Mouse (Mus musculus) MEL (cell line): Measurements from ENCODE around the gene Prkcz. TPM values are rescaled to one million over a fixed set of nuclear protein-coding genes. Genes with fewer than 3 reads are reported as not detected.

Experiments
- DNase-seq: peaks from one replicate; pipeline ENCODE4 v3.0.0; 2011; ENCODE audit warnings: low read depth, low spot score
- H3K27ac ChIP-seq: 2 replicates; pipeline ENCODE4 v1.5.1; 2012; ENCODE audit warnings: low read depth, mild to moderate bottlenecking, control low read depth, low read length, moderate library complexity; ENCODE audit not compliant: control insufficient read depth
- H3K27me3 ChIP-seq, 2 experiments: fragments of 150-350 bp in 1 of 2; sonication (generic) in 1 of 2; 2 replicates each; pipeline ENCODE4 v1.6.1; 2012; ENCODE audit warnings: low read length in 2 of 2, mild to moderate bottlenecking in 2 of 2, improper control_type of control experiment in 1 of 2, moderate library complexity in 1 of 2; ENCODE audit not compliant: insufficient read depth in 2 of 2, control insufficient read depth in 1 of 2
- H3K36me3 ChIP-seq, 2 experiments: 2 replicates each; pipeline ENCODE4 v1.6.1; 2012 to 2014; ENCODE audit warnings: low read length in 2 of 2, improper control_type of control experiment in 1 of 2, inconsistent platforms in 1 of 2, mild to moderate bottlenecking in 1 of 2; ENCODE audit not compliant: insufficient read depth in 2 of 2, control insufficient read depth in 1 of 2
- H3K4me1 ChIP-seq, 2 experiments: fragments of 150-350 bp in 1 of 2; sonication (generic) in 1 of 2; 2 replicates each; pipeline ENCODE4 v1.6.1; 2012; ENCODE audit warnings: low read length in 2 of 2, improper control_type of control experiment in 1 of 2, mild to moderate bottlenecking in 1 of 2; ENCODE audit not compliant: insufficient read depth in 2 of 2, control insufficient read depth in 1 of 2
- H3K4me3 ChIP-seq, 2 experiments: fragments of 150-350 bp in 1 of 2; sonication (generic) in 1 of 2; 2 replicates each; pipeline ENCODE4 v1.5.1; 2012; ENCODE audit warnings: low read depth in 2 of 2, low read length in 2 of 2, mild to moderate bottlenecking in 2 of 2, moderate library complexity in 2 of 2, control low read depth in 1 of 2, improper control_type of control experiment in 1 of 2; ENCODE audit not compliant: control insufficient read depth in 1 of 2, insufficient read depth in 1 of 2
- H3K79me2 ChIP-seq: 2 replicates; pipeline ENCODE4 v1.6.1; 2012; ENCODE audit warnings: mild to moderate bottlenecking, low read length, moderate library complexity; ENCODE audit not compliant: control insufficient read depth, poor library complexity, insufficient read depth
- H3K9ac ChIP-seq: 2 replicates; pipeline ENCODE4 v1.6.1; 2012; ENCODE audit warnings: low read depth, mild to moderate bottlenecking, control low read depth, low read length, moderate library complexity; ENCODE audit not compliant: control insufficient read depth, poor library complexity, severe bottlenecking
- H3K9me3 ChIP-seq: fragments of 150-350 bp; sonication (generic); replicated peaks from 2 replicates; pipeline ENCODE4 v1.6.1; 2012; ENCODE audit warnings: mild to moderate bottlenecking, low read length, improper control_type of control experiment, moderate library complexity; ENCODE audit not compliant: insufficient read depth
- BHLHE40 ChIP-seq: IDR thresholded peaks from 2 replicates; pipeline ENCODE4 v1.6.1; 2012; ENCODE audit warnings: low read depth, mild to moderate bottlenecking, inconsistent platforms, low read length, improper control_type of control experiment, borderline replicate concordance
- CHD1 ChIP-seq: IDR thresholded peaks from 2 replicates; pipeline ENCODE4 v1.6.1; 2012; ENCODE audit warnings: low read depth, mild to moderate bottlenecking, inconsistent platforms, low read length, improper control_type of control experiment
- CHD2 ChIP-seq: IDR thresholded peaks from 2 replicates; pipeline ENCODE4 v1.6.1; 2011; ENCODE audit warnings: low read length, improper control_type of control experiment
- E2F4 ChIP-seq: IDR thresholded peaks from 2 replicates; pipeline ENCODE4 v1.6.1; 2011; ENCODE audit warnings: low read depth, low read length, improper control_type of control experiment, borderline replicate concordance
- ELF1 ChIP-seq: IDR thresholded peaks from 2 replicates; pipeline ENCODE4 v1.6.1; 2014; ENCODE audit warnings: low read depth, mild to moderate bottlenecking, inconsistent platforms, low read length, improper control_type of control experiment, moderate library complexity
- EP300 ChIP-seq, 2 experiments: IDR thresholded peaks; 2 replicates each; pipeline ENCODE4 v1.6.1; 2011; ENCODE audit warnings: improper control_type of control experiment in 2 of 2, low read length in 2 of 2, low read depth in 1 of 2, mild to moderate bottlenecking in 1 of 2
- ETS1 ChIP-seq: IDR thresholded peaks from 2 replicates; pipeline ENCODE4 v1.6.1; 2012; ENCODE audit warnings: low read depth, mild to moderate bottlenecking, inconsistent platforms, low read length, improper control_type of control experiment, moderate library complexity
- HCFC1 ChIP-seq: IDR thresholded peaks from 2 replicates; pipeline ENCODE4 v1.6.1; 2012; ENCODE audit warnings: low read depth, mild to moderate bottlenecking, inconsistent platforms, low read length, improper control_type of control experiment, moderate library complexity
- JUND ChIP-seq: IDR thresholded peaks from 2 replicates; pipeline ENCODE4 v1.6.1; 2011; ENCODE audit warnings: low read depth, mild to moderate bottlenecking, improper control_type of control experiment, low read length
- MAX ChIP-seq: IDR thresholded peaks from 2 replicates; pipeline ENCODE4 v1.6.1; 2011; ENCODE audit warnings: low read length, improper control_type of control experiment
- MAZ ChIP-seq: IDR thresholded peaks from 2 replicates; pipeline ENCODE4 v1.6.1; 2012; ENCODE audit warnings: low read depth, mild to moderate bottlenecking, inconsistent platforms, low read length, improper control_type of control experiment
- MEF2A ChIP-seq: IDR thresholded peaks from 2 replicates; pipeline ENCODE4 v1.6.1; 2014; ENCODE audit warnings: low read depth, mild to moderate bottlenecking, inconsistent platforms, low read length, improper control_type of control experiment; ENCODE audit not compliant: poor library complexity, insufficient replicate concordance, severe bottlenecking; ENCODE audit errors: extremely low read depth
- MXI1 ChIP-seq: IDR thresholded peaks from 2 replicates; pipeline ENCODE4 v1.6.1; 2011; ENCODE audit warnings: mild to moderate bottlenecking, low read depth, low read length, improper control_type of control experiment
- MYB ChIP-seq: IDR thresholded peaks from 2 replicates; pipeline ENCODE4 v1.6.1; 2011; ENCODE audit warnings: mild to moderate bottlenecking, low read depth, low read length, improper control_type of control experiment
- MYC ChIP-seq: IDR thresholded peaks from 2 replicates; pipeline ENCODE4 v1.6.1; 2011; ENCODE audit warnings: low read depth, mild to moderate bottlenecking, low read length, improper control_type of control experiment, moderate library complexity
- NELFE ChIP-seq: IDR thresholded peaks from 2 replicates; pipeline ENCODE4 v1.6.1; 2011; ENCODE audit warnings: low read depth, low read length, improper control_type of control experiment
- NRF1 ChIP-seq: IDR thresholded peaks from 2 replicates; pipeline ENCODE4 v1.6.1; 2014; ENCODE audit warnings: low read depth, mild to moderate bottlenecking, inconsistent platforms, low read length, improper control_type of control experiment, moderate library complexity; ENCODE audit not compliant: poor library complexity, insufficient read depth, severe bottlenecking
- POLR2A ChIP-seq, 2 experiments: IDR thresholded peaks; 2 replicates each; pipeline ENCODE4 v1.6.1; 2011 to 2012; ENCODE audit warnings: low read length in 2 of 2, mild to moderate bottlenecking in 2 of 2, control low read depth in 1 of 2, improper control_type of control experiment in 1 of 2, low read depth in 1 of 2, moderate library complexity in 1 of 2; ENCODE audit not compliant: control insufficient read depth in 1 of 2, insufficient read depth in 1 of 2, poor library complexity in 1 of 2
- POLR2AphosphoS2 ChIP-seq: IDR thresholded peaks from 2 replicates; pipeline ENCODE4 v1.6.1; 2011; ENCODE audit warnings: low read length, improper control_type of control experiment
- RAD21 ChIP-seq: IDR thresholded peaks from 2 replicates; pipeline ENCODE4 v1.6.1; 2011; ENCODE audit warnings: mild to moderate bottlenecking, low read depth, low read length, improper control_type of control experiment
- SIN3A ChIP-seq: IDR thresholded peaks from 2 replicates; pipeline ENCODE4 v1.6.1; 2012; ENCODE audit warnings: low read length, improper control_type of control experiment, inconsistent platforms
- TBP ChIP-seq: IDR thresholded peaks from 2 replicates; pipeline ENCODE4 v1.8.0; 2011; ENCODE audit warnings: low read depth, low read length, improper control_type of control experiment
- TCF12 ChIP-seq: IDR thresholded peaks from 2 replicates; pipeline ENCODE4 v1.6.1; 2014; ENCODE audit warnings: low read depth, mild to moderate bottlenecking, inconsistent platforms, low read length, improper control_type of control experiment, moderate library complexity
- UBTF ChIP-seq: IDR thresholded peaks from 2 replicates; pipeline ENCODE4 v1.6.1; 2012; ENCODE audit warnings: low read depth, mild to moderate bottlenecking, inconsistent platforms, low read length, improper control_type of control experiment, moderate library complexity, borderline replicate concordance; ENCODE audit not compliant: insufficient read depth
- ZKSCAN1 ChIP-seq: IDR thresholded peaks from 2 replicates; pipeline ENCODE4 v1.6.1; 2012; ENCODE audit warnings: low read depth, mild to moderate bottlenecking, inconsistent platforms, low read length, improper control_type of control experiment, moderate library complexity
- ZMIZ1 ChIP-seq: IDR thresholded peaks from 2 replicates; pipeline ENCODE4 v1.6.1; 2012; ENCODE audit warnings: low read depth, mild to moderate bottlenecking, inconsistent platforms, low read length, improper control_type of control experiment, moderate library complexity
- polyA plus RNA-seq, 2 experiments: library from polyadenylated mRNA; stranded (reverse) in 1 of 2; unstranded in 1 of 2; fragments of >175 nt in 1 of 2; fragments of >200 nt in 1 of 2; gene quantifications; 2 replicates each; pipeline versions ENCODE4 v1.2.1 to v1.2.4; 2012; ENCODE audit warnings: low replicate concordance in 2 of 2, low read depth in 1 of 2; ENCODE audit not compliant: insufficient read length in 2 of 2, insufficient read depth in 1 of 2, missing spikeins in 1 of 2
- total RNA-seq: library from RNA; depleted of rRNA; stranded (reverse); fragments of 300-350 nt; gene quantifications from 2 replicates; pipeline ENCODE4 v1.2.3, GENCODE M21; 2012

Prkcz gene
- total and polyA plus RNA-seq, 3 experiments, result 0.12 to 0.92 TPM; not detected in 1

GRCm38 (mm10) chr4:155250361-155251117 lies 110.6 kb downstream of the Prkcz start (continued):
- TF ChIP-seq CHD1, result no peak
- no peak for TF ChIP-seq ETS1
- no peak for TF ChIP-seq TBP
- no peak for TF ChIP-seq MEF2A
- no peak for TF ChIP-seq HCFC1
- peak; percentile 3 to 46; a peak in 1 of 4 replicates for TF ChIP-seq POLR2A (IDR thresholded peaks at IDR 0.05; ENCODE audit: control insufficient read depth in 1 of 2, insufficient read depth in 1 of 2, low read depth in 1 of 2, low read length in 2 of 2, poor library complexity in 1 of 2)
- TF ChIP-seq ZKSCAN1, result no peak
- 0 out of 4 replicates have a peak, but pooled peaks of 1 of the 2 experiments have one; percentile 16 for TF ChIP-seq EP300 (IDR thresholded peaks at IDR 0.05; ENCODE audit: low read depth in 1 of 2, low read length in 2 of 2)
- TF ChIP-seq POLR2AphosphoS2, result no peak
- TF ChIP-seq MYB, result no peak

- Histone ChIP-seq H3K4me3 (peak within 1 kb of the TSS; percentile 69 to 95), H3K9ac (peak within 1 kb of the TSS; percentile 81), H3K27ac (peak within 1 kb of the TSS; percentile 89), H3K79me2 (peaks cover 7% of the 10 kb centered on the region), H3K4me1 (peaks cover 0 to 11% of the 10 kb centered on the region in 2 experiments), H3K9me3 (no peaks in the 10 kb centered on the region), H3K36me3 (peaks cover 0 to 5% of the 10 kb centered on the region in 2 experiments; a peak in 2 of 4 replicates), H3K27me3 (no peaks in the 10 kb centered on the region)
- TF ChIP-seq TCF12 (peak; percentile 41; the same call in 1 of the 2 replicates), POLR2A (IDR thresholded peaks at IDR 0.05; ENCODE audit: control insufficient read depth in 1 of 2, insufficient read depth in 1 of 2, low read depth in 1 of 2, low read length in 2 of 2, poor library complexity in 1 of 2) (peak; percentile 51 to 84), POLR2AphosphoS2 (peak; percentile 55; the same call in 1 of the 2 replicates), TBP (peak; percentile 57), UBTF (peak; percentile 66; the same call in 1 of the 2 replicates), RAD21 (no peak), CHD2 (no peak), E2F4 (peak; percentile 87; the same call in 1 of the 2 replicates), JUND (no peak), MEF2A (no peak), MXI1 (peak; percentile 62), MAZ (peak; percentile 77; the same call in 1 of the 2 replicates), HCFC1 (peak; percentile 65), MAX (peak; percentile 67), SIN3A (peak; percentile 64), ETS1 (0 out of 2 replicates have a peak, but pooled peaks have one; percentile 31), MYC (0 out of 2 replicates have a peak, but pooled peaks have one; percentile 52), NRF1 (0 out of 2 replicates have a peak, but pooled peaks have one; percentile 1), BHLHE40 (no peak), NELFE (peak; percentile 75), ZMIZ1 (peak; percentile 83), ELF1 (peak; percentile 50)
- peak; percentile 93 for DNase-seq
These were observed 111.4 kb downstream of the Prkcz start, which contains the start of gene Faap20 for GRCm38 (mm10) chr4:155249648-155250351. Gene Faap20, plus strand, starts transcription at chr4:155249802.
